ENCODE assay signal across 8 mouse cellular contexts in the genomic region with DNA sequence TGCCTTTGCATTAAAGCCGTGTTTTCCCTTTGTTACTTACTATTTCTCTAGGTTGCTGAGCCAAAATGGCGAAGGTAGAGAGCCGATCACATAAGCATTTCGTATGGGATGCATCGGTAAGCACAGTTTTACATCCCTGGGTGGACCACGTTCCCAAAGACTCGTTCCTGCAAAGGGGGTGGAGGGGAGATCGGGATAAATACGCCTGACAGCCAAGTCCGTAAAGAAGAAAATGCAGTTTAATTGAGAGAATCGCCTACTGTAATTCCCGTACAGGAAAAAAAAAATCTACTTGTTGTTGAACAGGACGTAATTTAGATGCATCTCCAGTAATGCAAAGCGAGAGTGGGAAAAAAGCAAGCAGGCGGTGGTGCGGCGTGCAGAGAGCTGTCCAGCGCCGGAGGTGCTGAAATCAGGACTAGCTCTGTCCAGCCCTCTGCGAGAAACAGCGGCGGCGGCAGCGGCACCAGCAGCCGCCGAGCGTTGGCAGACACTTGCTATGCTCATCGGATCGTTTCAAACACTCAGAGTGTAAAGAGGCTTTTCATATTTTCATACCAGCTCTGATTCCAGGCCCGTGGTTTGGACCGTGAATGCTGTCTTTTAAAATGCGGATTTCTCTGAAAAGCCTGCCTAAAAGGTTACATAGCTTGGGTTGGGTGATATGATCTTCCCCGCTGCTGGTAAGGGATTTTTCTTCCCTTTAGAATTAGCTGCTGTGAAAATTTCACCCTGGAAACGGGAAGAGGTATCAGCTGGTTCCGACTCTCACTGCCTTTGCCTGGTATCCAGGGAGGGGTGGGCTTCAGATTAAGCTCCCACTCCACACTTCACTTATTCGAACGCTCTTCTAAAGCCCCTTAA.
A peak's percentile ranks its signal among the peaks of the same experiment; 100 is the strongest.
DNase-seq lines count a peak whose midpoint lies in the region.

No protein-coding gene starts in this region.

- peak; percentile 72 for DNase-seq in adrenal gland, postnatal 25 days
- DNase-seq in embryo, embryonic 11 days, result peak; percentile 91
- DNase-seq in heart, adult 11 months, result peak; percentile 74
- peak; percentile 30 for DNase-seq in kidney, adult 11 months
- DNase-seq in left cerebral cortex, postnatal 10 days (ENCODE audit: extremely low spot score in 1 of 2, low spot score in 2 of 2), result peak; percentile 72 to 81
- DNase-seq in mesoderm, embryonic 11.5 days (ENCODE audit: low read depth, low spot score), result peak; percentile 88
- DNase-seq in right cerebral cortex, postnatal 4 days, result peak; percentile 76
- no peak for DNase-seq in spleen, postnatal 14 days (ENCODE audit: low spot score in 2 of 2)

- intact Hi-C loops in left cerebral cortex, postnatal 10 days (cut with DNase I), result loop anchor here (5.0 to 10.0 kb wide), 3 partner anchors 61 to 596 kb away; a partner anchor contains a TSS

Comparison
In these comparisons a context has a peak if more than half of its experiments do, and no peak if none do; other contexts are left out.
1. DNase-seq: peak in adrenal gland, postnatal 25 days (single experiment), embryo, embryonic 11 days (single experiment), heart, adult 11 months (single experiment), kidney, adult 11 months (single experiment), left cerebral cortex, postnatal 10 days (2 of 2), mesoderm, embryonic 11.5 days (single experiment) and right cerebral cortex, postnatal 4 days (single experiment); none in spleen, postnatal 14 days (0 of 2).